Mouse (Mus musculus): ENCODE results near the gene Serpinh1.

DNA sequence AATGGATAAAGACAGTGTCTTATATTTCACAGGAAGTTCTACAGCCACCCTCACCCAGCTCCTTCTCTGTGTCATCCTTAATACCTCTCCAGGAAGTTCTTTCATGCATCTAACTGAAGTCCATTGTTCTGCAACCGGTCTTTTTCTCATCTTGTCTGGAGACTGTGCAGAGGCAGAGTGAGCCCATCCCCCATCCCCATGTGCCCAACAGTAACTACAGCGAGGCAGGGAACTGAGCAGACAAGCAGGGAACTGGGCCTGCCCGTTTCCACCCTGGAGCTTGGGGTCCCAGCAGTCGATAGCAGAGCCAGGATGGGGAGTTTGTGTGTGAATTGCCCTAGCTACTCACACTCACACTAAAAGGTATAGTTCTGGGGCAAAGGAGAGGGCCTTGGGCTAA, 37.5 kb upstream of the Serpinh1 start:
- TF ChIP-seq EP300 (IDR thresholded peaks at IDR 0.05; ENCODE audit: low read depth) (no peak), CTCF (IDR thresholded peaks at IDR 0.05; ENCODE audit: low read depth) (no peak)
